Mouse (Mus musculus) embryo, embryonic 10 days (tissue): Measurements from ENCODE around the gene Med7.
"Not testable (repeated sequence)": the region's sequence is repeated elsewhere in the genome, so short reads cannot be mapped to it uniquely, and the experiment has no call there.

Experiments used
- DNase-seq: peaks from one replicate; pipeline ENCODE4 v3.0.0-alpha.2; 2015; ENCODE audit warnings: low spot score

The Med7 gene

DNA sequence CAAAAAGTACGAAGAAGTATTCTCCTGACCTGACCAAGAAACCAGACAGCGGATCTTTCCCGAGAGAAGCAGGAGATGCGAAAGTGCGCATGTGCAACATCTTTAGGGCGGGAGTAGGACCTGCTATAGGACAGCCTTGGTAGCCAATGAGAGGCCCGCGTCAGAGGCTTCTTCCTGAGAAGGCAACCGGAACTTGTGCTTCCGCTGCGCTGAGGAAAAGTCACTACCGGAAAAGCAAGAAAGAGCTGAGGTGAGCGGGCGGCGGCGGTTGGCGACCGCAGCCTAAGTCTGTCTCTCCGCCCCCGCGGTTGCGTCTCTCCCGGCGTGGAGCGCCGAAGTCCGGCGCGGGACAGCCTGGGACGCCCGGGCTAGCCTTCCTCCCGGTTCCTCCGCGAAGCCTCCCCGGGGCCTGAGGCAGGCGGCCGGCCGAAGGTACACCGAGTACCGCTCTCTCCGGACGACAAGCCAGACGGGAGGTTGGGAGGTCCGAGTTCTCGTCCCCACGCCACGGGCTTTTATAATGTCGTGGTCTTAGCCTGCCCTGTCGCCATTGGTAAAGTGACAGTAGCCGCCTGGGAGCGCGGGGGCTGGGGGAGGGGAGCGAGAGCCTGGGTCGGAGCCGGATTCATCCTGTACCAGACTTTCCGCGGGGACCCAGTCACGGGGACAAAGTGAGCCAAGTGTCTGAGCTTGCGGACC is at the start of gene Med7:
Gene Med7, plus strand, starts transcription at position 166 of the 699 bp plus-strand sequence.
- DNase-seq = peak; percentile 98

DNA sequence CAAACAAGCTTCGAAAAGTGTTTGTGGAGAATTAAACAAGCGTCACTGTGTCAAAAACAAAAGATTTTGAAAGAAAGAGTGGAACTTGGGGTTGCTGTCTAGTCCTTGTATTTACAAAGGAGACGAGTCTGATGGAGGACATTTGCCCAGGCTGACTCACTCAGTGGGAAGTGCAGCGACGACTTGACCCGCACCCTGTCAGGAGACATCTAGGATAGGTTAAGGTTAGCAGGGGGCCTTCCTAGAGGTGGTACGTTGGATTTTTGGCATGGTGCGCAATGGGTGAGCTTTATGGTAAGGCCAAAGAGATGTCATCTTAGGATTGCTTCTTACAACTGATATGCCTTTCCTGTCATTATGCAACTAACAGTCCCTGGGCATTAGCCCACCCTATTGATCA is 49.7 kb upstream of the Med7 start:
- no peak for DNase-seq

DNA sequence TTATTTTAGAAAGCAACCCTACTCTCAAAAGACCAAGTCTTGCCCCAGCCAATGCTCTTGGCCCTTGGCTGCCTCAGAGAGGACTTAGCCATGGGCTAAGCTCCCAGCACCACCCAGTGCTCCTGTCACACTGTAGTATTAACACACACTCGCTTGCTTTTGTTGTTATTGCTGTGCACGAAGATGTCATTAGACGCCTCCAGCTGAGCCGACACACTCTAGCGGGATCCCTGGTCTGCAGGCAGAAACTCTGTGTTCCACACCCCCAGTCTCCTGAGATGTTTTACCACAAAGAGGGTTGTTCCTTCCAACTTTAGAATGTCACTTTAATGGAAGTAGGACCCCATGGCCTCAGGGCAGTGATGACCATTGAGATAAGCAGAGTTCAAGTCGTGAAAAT is 48.3 kb upstream of the Med7 start:
- DNase-seq = no peak

DNA sequence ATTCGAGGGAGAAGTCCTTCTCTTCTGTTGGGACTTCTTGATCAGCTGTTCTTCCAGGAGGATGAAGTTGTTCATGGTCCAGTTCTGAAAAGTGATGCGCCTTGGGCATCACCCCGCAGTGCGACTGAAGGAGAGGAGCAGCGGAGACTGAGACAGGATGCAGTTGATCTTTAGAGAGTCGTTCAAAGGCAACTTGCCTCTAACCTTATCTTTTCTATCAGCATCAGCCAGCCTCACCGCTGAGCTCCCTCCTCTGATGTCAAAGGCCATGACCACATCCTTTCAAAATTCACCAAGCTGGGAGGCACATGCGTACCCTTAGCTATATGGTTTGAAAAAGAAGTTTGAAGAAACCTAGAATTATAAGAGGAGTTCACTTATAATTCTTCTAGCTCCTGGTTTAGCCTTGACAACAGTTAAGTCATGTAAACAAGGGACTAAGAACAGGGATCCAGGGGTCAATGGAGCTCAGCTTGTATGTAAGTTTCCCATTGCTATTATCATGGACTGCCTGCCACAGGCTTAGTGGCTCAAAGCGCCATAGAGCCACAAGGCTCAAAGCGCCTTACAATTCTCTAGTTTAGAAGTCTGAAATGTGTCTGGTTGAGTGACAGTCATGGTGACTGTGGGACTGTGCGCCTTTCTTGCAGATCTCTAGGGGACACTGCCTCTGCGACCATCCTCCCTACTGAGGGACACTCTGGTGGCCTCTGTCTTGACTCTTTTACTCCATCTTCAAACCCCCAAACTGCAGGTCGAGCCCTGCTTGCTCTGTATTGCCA is 47.2 kb upstream of the Med7 start, which contains the start of gene Itk:
Gene Itk, minus strand, starts transcription at position 180 of the 782 bp plus-strand sequence.
- DNase-seq = no peak

DNA sequence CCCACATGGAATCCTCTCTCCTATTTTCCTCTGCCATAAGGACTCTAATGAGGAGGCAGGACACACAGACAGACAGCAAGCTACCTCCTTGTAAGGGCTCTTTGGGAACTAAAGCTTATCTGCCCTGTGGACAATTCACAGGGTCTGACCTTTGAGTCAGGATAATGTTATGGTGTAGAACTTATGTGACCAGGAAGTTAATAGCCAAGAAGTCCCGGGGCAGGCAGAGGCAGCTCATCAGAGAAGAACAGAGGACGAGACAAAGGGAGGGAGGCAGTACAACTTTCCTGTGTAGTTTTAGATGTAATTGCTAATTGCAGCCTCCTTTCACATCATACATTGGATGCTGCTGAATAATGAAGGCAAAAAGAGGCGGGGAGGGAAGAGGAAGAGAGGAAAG is 46.1 kb upstream of the Med7 start:
- no peak for DNase-seq

DNA sequence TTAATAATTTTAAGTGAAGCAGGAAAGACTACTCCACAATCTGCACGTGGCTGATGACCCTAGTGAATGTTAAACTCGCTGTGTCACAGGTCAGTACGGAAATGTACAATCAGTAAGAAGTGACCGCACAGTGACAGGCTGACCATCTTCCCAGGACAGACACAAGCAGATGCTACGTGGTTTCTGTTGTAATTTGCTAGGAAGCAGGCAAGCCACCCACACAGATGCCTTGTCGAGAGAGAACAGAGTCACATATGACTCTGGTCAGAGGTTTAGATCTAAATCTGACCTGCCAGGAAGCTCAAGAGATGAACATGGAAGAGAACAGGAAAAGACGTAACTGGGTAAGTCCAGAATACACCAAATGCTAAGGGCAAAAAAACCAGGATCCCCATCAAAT is 43.8 kb upstream of the Med7 start:
- no peak for DNase-seq

DNA sequence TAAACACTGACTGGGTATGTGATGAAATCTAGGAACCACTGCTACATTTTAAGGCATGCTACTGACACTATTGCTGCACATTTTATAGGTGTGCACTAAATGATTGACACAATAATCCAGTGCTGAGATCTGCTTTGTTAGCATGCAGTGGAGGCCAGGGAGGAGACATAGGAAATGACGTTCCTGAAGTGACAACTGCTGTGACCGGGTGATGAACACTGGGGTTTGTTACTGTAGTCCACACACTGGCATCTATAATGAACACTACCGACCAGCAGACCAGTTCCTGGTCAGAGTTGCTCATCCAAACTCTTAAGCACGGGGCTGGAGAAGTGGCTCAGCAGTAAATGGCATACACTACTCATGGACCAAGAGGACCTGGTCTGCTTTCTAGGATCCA is 43.3 kb upstream of the Med7 start:
- no peak for DNase-seq

DNA sequence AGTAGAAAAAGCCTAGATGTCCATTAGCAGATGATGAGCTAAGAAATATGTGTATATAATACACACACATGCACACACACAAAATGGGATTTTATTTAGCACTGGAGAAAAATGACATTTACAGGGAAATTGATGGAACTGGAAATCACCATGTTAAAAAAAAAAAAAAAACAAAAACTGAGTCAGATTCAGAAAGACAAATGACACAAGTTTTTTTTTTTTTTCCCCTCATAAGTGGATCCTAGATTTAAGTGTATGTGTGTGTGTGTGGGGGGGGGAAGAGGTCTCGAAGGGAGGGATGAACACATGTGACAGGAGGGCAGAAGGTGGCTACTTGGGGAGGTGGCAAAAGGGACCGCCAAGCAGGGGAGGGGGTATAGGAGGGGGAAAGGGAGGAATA is 41.6 kb upstream of the Med7 start:
- no peak for DNase-seq

DNA sequence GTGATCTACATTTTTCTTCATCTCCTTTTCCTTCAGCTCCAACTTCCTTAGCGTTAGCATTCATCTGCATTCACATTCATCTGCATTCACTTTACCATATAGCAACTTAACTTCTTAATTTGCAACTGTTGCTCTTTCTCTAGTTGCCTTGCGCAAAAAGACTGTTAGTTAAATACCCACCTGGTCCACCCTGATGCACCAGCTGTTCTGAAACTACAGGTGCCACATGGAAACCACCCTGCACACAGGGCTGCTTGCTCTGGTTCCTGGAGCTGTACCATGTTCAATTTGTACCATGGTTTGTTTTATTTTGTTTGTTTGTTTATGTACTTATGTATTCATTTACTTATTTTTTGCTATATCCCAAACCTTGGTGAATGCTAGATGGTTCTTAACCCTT is 41.0 kb upstream of the Med7 start:
- DNase-seq = no peak

DNA sequence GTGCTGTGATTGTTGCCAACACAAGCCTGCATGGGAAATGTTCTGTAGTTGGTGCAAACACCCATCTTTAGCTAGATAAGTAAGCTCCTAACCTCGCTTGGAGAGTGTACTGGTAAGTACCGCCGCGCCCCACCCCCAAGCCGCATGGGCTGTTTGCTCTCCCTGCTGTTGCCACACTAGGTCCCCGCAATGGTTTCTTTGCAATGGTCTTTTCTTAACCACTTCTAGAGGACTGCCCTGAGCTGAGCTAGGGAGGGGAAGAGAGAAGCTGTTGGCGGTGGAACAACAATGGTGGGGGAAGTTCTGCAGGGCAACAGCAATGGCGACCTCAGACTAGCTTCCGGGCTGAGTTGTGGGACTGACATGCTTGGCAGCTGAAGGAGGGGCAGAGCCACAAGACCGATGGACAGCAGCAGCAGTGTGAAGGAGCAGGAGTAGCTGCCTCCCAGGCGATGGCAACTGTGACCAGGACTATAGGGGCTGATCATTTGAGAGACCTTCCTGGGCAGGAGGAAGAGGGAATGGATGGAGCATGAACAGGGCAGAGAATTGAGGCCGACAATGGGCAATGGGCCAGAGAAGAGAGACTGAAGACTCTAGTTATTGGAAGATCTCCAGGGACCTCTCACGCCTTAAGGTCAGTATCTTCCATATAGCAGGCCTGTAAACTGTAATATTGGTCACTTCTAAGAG is 40.4 kb upstream of the Med7 start, which contains the start of gene Fam71b:
Gene Fam71b, plus strand, starts transcription at position 393 of the 693 bp plus-strand sequence.
- no peak for DNase-seq

DNA sequence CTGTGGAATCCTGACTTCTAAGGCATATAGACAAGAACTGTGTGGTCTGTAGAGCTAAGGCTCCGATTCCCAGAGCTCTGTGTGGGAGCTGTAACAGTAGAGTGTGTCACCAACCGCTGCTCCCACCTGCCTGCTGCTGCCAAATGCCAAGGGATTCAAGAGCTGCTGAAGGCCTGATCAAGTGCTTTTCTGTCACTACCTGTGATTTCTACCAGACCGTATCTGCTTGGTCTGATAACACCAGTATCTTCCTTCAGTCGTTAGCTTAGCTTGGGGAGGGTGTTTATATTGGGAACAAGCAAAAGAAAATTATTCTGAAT is 39.9 kb upstream of the Med7 start:
- DNase-seq = no peak

DNA sequence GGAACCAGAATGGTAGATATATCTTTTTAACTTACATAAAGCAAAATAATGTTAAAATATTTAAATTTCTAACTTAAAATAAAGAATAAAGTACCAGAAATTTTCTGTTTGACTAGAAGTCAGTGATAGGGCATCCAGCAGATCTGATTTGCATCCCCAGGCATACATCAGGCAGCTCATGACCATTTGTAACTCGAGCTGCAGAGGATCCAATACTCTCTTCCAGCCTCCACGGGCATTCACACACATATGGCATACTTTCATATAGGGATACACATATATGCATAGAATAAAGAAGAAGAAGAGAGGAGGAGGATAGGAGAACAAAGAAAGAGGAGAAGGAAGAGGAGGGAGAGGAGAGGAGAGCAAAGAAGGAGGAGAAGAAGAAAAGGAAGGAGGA is 38.8 kb upstream of the Med7 start:
- DNase-seq = no peak

DNA sequence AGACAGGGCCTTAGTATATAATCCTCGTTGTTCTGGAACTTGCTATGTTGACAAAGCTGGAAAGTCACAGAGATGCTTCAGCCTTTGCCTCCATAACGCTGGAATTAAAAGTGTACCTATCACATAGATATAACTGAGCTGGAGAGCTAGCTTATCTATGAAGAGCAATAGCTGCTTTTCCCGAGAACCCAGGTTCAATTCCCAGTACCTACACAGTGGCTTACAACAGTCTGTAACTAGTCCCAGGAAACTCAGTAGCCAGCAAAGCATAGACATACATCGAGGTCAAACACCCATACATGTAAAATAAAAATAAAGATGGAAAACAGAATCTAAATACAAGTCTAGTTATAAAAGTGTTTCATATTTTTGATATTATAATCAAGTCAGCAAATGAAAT is 38.3 kb upstream of the Med7 start:
- no peak for DNase-seq

DNA sequence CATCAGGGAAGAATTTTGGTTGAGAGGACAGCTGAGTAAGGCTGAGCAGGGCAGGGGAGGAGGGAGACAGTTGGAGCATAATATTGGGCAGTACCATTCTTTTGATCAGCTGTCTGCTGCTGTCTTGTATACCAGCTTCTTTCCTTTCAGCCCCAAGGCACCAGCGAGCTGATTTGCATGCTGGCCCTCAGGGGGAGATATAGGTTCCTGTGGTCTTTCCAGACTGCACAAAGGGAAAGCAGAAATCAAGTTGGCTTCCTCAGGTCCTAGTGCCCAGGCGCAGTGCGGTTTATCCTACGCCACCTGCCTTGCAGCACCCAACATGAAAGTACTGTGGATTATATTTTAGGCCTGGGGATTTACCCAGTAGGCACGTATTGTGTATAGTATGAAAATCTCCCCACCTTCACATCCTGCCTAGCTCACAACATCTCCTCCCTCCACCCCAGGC is 37.8 kb upstream of the Med7 start:
- no peak for DNase-seq

DNA sequence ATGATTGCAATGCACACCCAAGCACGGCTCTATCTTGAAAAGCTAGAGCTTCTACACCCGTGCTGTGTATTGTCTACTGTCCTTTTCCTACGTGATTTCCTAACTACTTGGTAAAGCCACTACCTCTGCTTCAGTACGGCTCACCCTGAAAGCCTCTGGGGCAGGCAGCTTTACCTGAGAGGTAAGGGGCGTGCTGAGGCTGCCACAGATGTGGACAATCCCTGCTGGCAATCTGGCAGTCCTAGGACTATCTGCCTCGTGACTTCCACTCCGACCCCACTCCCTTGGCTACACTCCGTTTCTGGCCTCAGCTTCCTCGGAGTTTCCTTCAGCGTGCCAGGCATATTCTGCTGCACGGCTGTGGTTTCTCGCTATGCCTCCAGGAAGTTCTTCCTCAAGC is 35.2 kb upstream of the Med7 start:
- DNase-seq = no peak

DNA sequence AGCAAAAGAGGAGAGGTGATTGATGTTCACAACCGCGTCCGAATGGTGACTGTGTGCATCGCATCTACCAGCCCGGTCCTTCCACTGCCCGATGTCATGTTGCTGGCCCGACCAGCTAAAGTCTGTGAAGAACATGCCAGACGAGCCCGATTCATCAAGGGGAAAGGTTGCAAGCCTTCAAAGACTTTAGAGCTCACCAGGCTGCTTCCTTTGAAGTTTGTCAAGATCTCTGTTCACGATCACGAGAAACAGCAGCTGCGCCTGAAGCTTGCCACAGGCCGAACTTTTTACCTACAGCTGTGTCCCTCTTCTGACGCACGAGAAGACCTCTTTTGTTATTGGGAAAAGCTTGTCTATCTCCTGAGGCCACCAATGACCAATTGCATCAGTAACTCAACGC is 31.7 kb upstream of the Med7 start:
- DNase-seq = no peak

DNA sequence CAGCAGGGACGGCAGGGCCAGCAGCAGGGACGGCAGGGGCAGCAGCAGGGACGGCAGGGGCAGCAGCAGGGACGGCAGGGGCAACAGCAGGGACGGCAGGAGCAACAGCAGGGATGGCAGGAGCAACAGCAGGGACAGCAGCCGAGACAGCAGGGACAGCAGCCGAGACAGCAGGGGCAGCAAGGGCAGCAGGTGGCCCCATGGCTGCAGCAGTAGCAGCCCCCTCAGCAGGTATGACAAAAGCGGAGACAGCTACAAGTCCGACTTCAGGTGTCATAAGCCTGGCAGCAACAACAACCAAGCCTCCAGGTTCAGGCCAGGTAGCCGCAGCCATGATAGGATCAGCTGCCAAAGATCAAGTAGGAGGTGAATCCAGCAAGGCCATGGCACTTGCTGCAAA is 30.0 kb upstream of the Med7 start:
- no peak for DNase-seq

DNA sequence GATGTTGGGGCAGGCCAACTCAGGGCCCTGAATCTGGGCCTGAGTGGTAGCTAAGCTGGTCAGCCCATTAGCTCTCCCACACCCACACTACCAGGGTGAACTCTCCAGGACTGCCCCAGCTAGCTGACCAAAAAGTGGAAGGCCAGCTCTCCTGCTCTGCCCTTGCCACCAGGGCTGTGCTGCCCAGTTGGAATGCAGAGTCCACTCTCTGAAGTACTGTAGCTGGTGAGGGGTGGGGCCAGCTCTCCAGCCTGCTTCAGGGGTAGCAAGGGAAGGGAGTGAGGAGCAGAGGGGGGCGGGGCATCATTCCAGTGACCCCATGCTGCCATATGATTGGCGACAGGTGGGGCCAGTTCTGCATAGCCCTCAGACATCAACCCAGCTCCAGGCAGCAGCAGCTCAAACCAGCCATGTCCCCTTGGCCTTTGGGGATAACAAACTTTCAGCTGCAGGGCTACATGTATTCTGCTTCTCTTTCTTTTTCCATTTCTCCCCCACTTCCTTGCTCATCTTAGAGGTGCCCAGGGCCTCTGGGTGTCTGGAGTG is 26.6 kb upstream of the Med7 start:
- DNase-seq = no peak

DNA sequence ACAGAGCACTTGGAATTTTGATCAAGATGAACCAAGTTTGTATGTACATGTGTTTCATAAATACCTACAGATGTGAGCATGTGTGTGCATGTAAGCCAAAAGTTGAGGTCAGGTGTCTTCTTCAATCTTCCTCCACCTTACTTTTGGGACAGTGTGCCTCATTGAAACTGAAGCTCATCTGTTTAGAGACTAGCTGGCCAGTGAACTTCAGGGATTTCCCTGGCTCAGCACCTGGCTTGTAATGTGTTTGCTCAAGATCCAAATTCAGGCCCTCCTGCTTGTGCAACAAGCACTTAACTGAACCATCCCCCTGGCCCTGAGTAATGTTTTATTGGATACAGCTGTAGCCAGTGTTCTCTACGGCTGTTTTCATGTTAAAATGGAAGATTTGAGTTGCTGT is 18.3 kb upstream of the Med7 start:
- no peak for DNase-seq

DNA sequence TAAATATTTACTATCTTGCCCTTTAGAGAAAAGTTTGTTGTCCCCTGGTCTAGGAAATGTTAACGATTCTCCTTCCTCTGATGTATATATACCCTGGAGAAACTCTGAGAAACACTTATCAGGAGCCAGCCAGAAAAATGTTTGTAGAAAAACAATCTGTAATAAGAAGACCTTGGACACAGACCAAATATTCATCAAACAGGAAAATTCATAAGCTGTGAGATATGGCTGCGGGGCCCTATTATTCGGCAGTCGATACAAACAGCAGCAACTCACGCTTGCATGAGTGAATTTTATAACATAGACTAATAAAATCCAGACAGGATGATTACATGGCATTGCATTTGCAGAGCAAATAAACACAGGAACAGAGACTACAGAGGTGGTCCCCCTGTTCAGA is 17.9 kb upstream of the Med7 start:
- no peak for DNase-seq

DNA sequence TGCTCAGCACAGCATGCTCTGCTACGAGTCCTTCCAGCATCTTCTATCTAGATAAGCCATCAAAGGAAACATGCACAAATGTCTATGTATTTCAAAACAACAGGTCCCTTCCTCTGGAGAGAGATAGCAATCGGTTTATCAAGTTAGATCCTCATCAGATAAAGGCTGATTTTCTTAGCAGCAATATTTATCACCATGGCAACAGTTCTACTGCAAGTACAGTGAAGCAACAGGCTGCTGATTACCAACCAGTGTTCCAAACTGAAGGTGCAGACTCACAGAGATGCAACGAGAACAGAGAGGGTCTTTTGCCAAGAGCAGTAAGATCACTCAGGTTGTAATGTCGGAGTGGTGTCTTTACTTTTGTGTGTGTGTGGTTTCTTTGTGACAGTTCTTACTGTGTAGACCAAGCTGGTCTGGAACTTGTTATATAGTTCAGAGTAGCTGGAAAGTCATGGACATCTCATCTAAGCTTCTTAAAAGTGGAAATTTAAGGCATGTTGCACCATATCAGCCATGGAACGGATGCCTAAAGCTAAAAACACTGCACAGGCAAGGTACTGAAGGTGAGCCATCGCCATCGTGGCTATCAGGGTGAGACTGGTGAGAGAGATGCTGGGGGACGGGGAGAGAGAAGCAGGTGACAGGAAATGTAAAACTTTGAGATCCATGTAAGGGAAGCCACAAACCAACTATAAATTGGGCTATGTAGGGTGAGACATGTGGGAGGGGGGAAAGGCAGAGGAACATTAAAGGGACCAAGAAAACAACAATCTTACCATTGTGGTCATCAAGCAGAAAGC is 15.4 kb upstream of the Med7 start:
- no peak for DNase-seq

DNA sequence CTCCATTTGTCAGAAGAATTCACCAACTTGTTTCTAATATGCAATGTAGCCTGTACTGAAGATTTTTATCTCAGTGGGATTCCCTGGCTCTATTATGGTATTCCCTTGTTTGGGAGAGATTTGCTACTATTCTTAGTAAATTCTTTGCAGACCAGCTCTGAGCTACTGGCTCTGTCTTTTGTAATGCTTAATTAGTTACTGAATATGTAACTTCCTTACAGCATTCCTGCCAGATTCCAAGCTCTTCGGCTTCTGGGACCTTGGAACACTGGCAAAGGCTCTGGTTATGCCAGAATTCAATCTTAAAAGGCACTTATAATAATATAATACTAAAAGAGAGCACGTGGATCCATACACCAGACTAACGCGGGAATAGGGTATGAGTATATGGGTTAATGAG is 8.6 kb upstream of the Med7 start:
- not testable (repeated sequence) for DNase-seq
